Mouse (Mus musculus): ENCODE data around the gene Ltbp3. TPM values are rescaled to one million over a fixed set of nuclear protein-coding genes. Genes with fewer than 3 reads are reported as not detected.

Gene Ltbp3
- polyA plus RNA-seq, 1 experiment from 2014 or later, result 2.6 TPM

DNA sequence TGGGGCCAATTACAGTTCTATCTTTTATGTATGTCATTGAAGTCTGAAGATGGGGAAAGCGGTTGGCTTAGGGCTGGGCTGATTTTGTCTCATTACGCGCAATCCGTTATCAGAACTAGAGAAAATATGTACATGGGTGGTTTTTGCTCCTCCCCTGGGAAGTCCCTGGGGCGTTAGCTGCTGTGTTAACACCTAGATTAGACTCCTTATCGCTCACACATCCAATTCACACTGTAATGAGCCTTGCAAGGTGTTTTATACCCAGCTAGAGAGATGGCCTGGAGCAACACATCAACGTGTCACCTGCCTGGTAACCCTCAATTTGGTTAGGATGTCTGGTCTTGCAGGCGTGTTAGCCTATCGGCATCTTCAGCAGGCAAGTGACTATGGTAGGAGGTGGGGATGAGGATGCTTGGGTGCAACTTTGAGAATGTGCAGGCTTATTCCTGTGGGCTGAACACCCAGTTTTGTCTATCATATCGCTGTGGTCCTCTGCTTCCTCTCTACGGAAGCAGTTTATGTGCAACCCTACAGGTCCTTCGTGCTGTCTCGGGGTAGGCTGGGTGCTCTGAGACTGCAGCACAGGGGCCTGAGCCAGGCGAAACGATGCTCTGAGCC lies 13.6 kb upstream of the Ltbp3 start:
- Histone ChIP-seq H3K9me3 (no peaks in the 10 kb centered on the region), H3K4me3 (peak overlapping the region; percentile 88), H3K27me3 (ENCODE audit: poor library complexity, severe bottlenecking) (peaks cover 17% of the 10 kb centered on the region), H3K36me3 (replicated peaks) (peaks cover 54% of the 10 kb centered on the region), H3K4me1 (peaks cover 76% of the 10 kb centered on the region), H3K27ac (peak overlapping the region; percentile 49)
- WGBS, result 85% methylated on average over 15 of the region's 15 CpGs
- no peak for DNase-seq (ENCODE audit: extremely low spot score, low spot score)

DNA sequence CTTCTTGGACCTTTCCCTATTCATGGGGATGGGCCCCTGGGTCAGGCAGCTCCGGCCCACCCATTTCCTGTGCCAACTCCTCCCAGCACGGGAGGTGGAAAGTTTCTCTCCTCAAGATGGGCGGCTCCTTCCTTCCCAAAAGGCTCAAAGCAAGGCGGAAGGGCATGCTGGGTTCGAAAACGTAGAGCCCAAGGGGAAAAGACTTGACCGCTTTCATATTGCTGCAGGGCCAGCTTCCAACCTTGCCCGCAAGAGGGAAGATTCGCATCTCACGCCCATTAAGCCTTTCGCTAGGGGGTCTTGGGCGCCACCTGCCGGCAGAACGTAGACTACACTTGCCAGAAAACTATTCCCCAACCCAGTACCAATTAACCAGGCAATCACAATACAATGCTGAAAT lies 13.0 kb upstream of the Ltbp3 start:
- H3K4me3 ChIP-seq, result peak overlapping the region; percentile 88
- peak; percentile 89 for DNase-seq (ENCODE audit: extremely low spot score, low spot score)
- 5% methylated on average over 14 of the region's 14 CpGs for WGBS
- peak overlapping the region; percentile 49 for H3K27ac ChIP-seq
- H3K4me1 ChIP-seq, result peaks cover 77% of the 10 kb centered on the region
- no peaks in the 10 kb centered on the region for H3K9me3 ChIP-seq
- H3K27me3 ChIP-seq (ENCODE audit: poor library complexity, severe bottlenecking), result peaks cover 17% of the 10 kb centered on the region
- H3K36me3 ChIP-seq (replicated peaks), result peaks cover 48% of the 10 kb centered on the region

DNA sequence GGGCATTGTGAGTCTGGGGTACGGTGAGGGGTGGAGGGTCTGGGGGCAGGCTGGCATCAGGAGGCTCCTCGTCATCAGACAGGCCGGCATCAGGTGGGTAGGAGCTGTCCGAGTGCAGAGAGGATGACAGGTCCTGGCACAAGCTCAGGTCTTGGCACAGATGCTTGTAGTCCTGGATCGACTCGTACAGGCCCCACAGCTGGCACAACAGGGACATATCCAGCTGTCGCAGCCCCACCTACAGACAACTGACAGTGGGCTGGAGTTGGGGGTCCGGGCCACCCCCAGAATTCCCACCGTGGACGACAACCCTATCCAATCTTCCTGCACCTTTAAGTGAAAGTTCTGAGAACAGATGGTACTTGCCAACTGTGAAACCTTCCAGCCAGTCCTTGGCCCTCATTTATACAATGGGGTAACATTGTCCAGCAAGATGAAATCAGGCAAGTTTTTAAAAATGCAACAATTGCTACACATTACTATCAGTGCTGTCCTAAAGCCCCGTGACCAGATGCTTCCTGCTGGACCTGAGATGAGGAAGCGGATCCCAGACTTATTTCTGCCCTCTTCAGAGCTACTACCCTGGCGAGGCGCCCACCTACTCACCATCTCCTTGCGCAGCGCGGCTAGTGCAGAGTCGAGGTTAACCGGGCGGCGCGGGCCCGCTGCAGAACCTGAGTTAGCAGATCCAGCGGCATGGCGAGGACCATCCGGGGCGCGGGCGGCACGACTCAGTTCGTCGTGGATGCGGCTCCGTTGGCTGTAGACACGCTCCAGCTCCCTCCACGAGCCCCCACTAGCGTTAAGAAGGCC lies 11.9 kb upstream of the Ltbp3 start:
- peaks cover 17% of the 10 kb centered on the region for H3K27me3 ChIP-seq (ENCODE audit: poor library complexity, severe bottlenecking)
- H3K4me1 ChIP-seq, result peaks cover 77% of the 10 kb centered on the region
- H3K4me3 ChIP-seq, result peak overlapping the region; percentile 88
- peak overlapping the region; percentile 98 for H3K27ac ChIP-seq
- no peaks in the 10 kb centered on the region for H3K9me3 ChIP-seq
- WGBS, result 13% methylated on average over 37 of the region's 37 CpGs
- peaks cover 40% of the 10 kb centered on the region for H3K36me3 ChIP-seq (replicated peaks)
- DNase-seq (ENCODE audit: extremely low spot score, low spot score), result no peak

DNA sequence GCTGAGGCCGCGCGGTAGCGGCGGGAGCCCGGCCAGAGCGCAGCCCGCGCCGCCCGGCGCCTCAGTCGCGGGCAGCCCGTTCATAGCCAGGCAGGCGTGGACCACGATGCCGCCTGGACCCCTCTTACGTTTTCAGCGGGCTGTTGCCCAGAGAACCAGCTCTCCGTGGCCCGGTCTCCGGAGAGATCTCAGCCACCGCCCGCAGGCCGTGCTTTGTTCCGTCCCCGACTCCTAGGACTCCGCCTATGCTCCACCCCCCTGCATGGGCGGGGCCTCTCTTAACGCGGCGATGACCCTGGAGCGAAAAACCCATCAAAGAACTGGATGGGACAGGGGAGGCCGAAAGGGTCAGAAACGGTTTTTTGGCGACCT lies 11.3 kb upstream of the Ltbp3 start, which contains the start of gene Fam89b:
Gene Fam89b (minus strand): TSS at position 210 of the 372 bp plus-strand sequence.
- Histone ChIP-seq H3K27ac (peak within 1 kb of the TSS; percentile 98), H3K4me1 (peaks cover 76% of the 10 kb centered on the region), H3K36me3 (replicated peaks) (peaks cover 34% of the 10 kb centered on the region), H3K4me3 (peak within 1 kb of the TSS; percentile 88), H3K9me3 (no peaks in the 10 kb centered on the region), H3K27me3 (ENCODE audit: poor library complexity, severe bottlenecking) (peaks cover 17% of the 10 kb centered on the region)
- WGBS, result under 1% methylated on average over 37 of the region's 37 CpGs
- peak; percentile 85 for DNase-seq (ENCODE audit: extremely low spot score, low spot score)

DNA sequence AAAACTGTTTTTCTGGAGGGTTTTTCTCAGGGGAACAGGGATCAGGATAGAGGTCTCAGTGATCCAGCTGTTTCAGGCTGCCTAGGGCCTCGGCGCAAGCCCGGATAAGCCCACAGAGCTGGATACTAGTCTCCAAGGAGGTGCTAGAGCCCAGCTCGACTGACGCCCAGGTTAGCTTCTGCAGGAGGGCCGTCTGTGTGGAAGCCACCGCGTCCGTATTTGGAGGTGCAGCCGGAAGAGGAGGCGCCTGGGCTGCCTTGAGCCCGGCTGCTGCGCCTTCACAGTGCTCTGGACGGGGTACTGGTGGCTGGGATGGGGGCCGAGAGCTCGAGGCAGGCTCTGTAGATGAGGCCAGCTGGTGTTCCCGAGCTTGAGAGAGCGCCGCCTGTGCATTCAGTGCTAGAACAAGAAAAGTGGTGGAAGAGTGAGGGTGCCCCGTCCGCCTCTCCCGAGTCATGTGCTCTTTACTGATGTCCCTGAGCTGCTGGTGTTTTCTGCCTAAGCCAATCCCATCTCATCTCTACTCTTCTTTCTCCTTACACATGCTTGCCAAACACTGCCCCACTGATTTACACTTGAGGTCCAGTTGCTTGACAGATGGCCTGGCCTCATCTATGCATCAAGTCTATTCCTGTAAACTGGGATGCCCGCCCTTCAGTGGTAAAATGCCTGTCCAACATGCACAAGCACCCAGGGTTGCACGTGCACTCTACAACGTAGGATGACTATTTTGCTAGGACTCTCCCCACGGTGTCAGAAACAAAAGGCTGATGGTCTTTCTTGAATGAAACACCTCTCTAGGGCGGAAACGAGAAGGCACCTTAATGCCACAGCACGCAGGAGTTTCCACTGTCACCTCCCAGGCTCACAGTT lies 10.2 kb upstream of the Ltbp3 start:
- WGBS, result 77% methylated on average over 29 of the region's 29 CpGs
- H3K4me1 ChIP-seq, result peaks cover 65% of the 10 kb centered on the region
- peak overlapping the region; percentile 84 for H3K27ac ChIP-seq
- H3K27me3 ChIP-seq (ENCODE audit: poor library complexity, severe bottlenecking), result peaks cover 17% of the 10 kb centered on the region
- H3K9me3 ChIP-seq, result no peaks in the 10 kb centered on the region
- no peak for DNase-seq (ENCODE audit: extremely low spot score, low spot score)
- peak overlapping the region; percentile 88 for H3K4me3 ChIP-seq
- H3K36me3 ChIP-seq (replicated peaks), result peaks cover 23% of the 10 kb centered on the region

DNA sequence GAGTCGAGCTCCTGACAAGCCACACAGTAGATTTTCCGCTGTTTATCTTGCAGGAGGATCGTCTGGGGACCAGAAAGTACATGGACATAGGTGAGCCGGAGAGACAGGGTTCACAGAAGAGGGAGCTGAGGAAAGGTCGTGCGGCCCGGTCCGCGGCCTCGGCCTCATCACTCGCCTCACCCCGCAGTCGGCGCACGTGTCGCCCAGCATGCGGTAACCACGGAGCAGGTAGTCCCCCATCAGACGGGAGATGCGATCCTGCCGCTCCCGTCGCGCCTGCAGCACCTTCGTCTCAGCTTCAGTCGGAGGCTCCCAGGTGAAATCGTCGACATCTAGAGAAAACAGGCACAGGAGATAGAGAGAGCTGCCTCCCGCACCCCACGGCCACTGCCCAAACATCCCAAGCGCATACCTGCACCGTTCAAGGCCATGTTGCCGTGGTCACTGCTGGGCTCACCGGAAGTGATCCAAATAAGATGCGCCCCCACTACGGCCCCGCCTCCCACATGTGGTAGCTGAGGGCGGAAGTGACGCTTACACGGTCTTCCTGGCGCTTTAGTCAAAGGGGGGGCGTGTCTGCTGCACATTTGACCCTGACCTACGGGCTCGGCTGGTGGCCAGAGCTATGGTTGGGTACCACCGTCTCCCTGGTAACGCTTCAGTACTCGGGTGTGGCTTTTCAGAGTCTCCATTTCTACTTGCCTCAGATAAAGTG lies 9.3 kb upstream of the Ltbp3 start:
- Histone ChIP-seq H3K27me3 (ENCODE audit: poor library complexity, severe bottlenecking) (peaks cover 10% of the 10 kb centered on the region), H3K4me1 (peaks cover 56% of the 10 kb centered on the region), H3K36me3 (replicated peaks) (peaks cover 17% of the 10 kb centered on the region), H3K27ac (peak overlapping the region; percentile 84), H3K9me3 (no peaks in the 10 kb centered on the region), H3K4me3 (peak overlapping the region; percentile 88)
- WGBS, result under 1% methylated on average over 47 of the region's 47 CpGs
- peak; percentile 98 for DNase-seq (ENCODE audit: extremely low spot score, low spot score)

DNA sequence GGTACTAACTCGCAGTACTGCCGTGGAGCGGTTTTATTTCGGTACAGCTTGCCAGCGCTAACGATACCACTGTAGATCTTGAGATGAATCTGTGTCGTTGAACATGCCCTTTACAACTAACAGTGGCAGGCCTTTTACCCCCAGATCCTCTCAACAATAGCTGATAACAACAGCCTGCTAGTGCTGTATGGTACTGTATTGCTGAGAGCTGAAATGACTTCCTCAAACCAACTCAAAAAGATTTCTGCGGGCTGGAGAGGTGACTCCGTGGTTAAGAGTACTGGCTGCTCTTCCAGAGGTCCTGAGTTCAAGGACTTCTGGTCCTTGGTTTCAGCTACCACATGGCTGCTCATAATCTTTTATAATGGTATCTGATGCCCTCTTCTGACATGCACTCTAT lies 6.4 kb upstream of the Ltbp3 start:
- Histone ChIP-seq H3K36me3 (replicated peaks) (peaks cover 9% of the 10 kb centered on the region), H3K27ac (no peak overlapping the region), H3K4me3 (no peak overlapping the region), H3K27me3 (ENCODE audit: poor library complexity, severe bottlenecking) (peaks cover 17% of the 10 kb centered on the region), H3K4me1 (peaks cover 28% of the 10 kb centered on the region), H3K9me3 (no peaks in the 10 kb centered on the region)
- 83% methylated on average over 9 of the region's 9 CpGs for WGBS
- no peak for DNase-seq (ENCODE audit: extremely low spot score, low spot score)

DNA sequence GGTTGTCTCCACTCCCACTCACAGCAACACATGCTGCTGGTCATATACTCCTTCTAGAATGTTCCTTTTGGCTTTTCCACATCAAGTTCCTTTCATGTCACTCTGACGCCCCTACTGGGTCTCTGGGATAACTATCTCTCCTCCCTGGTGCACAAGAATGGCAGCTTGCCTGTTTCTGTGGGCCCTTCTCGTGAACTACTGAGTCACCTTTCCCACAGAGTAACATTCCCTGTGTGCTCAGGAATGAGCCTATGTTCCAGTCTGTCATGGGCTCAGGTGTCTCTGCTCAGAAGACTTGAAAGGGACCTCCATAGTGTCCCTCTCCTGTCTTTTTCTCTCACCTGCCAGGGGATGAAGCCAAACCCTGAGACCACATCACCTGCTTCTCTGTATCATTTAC lies 1.3 kb upstream of the Ltbp3 start:
- peaks cover 68% of the 10 kb centered on the region for H3K27me3 ChIP-seq (ENCODE audit: poor library complexity, severe bottlenecking)
- no peak for DNase-seq (ENCODE audit: extremely low spot score, low spot score)
- H3K27ac ChIP-seq, result no peak overlapping the region
- H3K9me3 ChIP-seq, result no peaks in the 10 kb centered on the region
- no peak overlapping the region for H3K4me3 ChIP-seq
- 57% methylated on average over 2 of the region's 2 CpGs for WGBS
- peaks cover 41% of the 10 kb centered on the region for H3K4me1 ChIP-seq
- H3K36me3 ChIP-seq (replicated peaks), result no peaks in the 10 kb centered on the region

DNA sequence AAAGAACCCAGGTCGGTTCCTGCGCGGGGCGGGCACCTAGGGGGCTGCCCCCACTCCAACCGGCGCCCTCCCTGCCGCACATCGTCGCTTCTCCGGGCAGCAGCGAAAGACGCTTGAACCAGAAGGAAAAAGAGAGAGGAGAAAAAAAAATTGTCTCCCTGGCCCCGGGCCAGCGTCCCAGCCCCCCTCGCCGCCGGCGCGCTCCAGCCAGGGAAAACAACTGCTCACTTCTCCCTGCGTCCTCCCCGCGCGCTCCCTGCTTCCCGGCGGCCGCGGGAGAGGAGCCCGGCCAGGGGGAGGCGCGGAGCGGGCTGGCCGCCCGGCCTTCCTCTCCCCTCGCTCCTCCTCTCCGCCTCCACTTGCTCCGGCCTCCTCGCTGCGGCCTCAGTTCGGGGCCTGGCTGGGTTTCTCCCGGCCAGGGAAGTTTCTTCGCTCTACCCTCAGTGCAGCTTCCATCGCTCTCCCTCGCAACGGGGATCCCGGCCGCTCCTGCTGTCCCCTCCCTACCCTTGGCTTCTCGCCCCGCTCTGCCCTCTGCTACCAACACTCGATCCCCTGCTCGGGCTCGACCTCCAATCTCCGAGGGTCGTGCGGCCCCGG lies 1.0 kb downstream of the Ltbp3 start:
- Histone ChIP-seq H3K27ac (peak overlapping the region; percentile 88), H3K27me3 (ENCODE audit: poor library complexity, severe bottlenecking) (peaks cover 89% of the 10 kb centered on the region), H3K36me3 (replicated peaks) (no peaks in the 10 kb centered on the region), H3K4me3 (peak overlapping the region; percentile 77), H3K9me3 (no peaks in the 10 kb centered on the region), H3K4me1 (peaks cover 60% of the 10 kb centered on the region)
- WGBS, result 1% methylated on average over 54 of the region's 55 CpGs
- peak; percentile 54 for DNase-seq (ENCODE audit: extremely low spot score, low spot score)

DNA sequence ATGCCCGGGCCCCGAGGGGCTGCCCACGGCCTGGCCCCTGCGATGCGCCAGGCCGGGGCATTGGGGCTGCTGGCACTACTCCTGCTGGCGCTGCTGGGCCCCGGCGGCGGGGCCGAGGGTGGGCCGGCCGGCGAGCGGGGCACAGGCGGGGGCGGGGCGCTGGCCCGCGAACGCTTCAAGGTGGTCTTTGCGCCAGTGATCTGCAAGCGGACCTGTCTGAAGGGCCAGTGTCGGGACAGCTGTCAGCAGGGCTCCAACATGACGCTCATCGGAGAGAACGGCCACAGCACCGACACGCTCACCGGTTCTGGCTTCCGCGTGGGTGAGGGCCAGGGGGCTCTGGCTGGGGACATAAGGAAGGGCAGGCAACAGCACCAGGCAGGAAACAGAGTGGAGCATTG lies 1.5 kb downstream of the Ltbp3 start:
- DNase-seq (ENCODE audit: extremely low spot score, low spot score), result peak; percentile 44
- H3K27ac ChIP-seq, result peak overlapping the region; percentile 88
- H3K4me3 ChIP-seq, result peak overlapping the region; percentile 77
- H3K4me1 ChIP-seq, result peaks cover 65% of the 10 kb centered on the region
- no peaks in the 10 kb centered on the region for H3K36me3 ChIP-seq (replicated peaks)
- WGBS, result under 1% methylated on average over 32 of the region's 32 CpGs
- no peaks in the 10 kb centered on the region for H3K9me3 ChIP-seq
- peaks cover 90% of the 10 kb centered on the region for H3K27me3 ChIP-seq (ENCODE audit: poor library complexity, severe bottlenecking)

DNA sequence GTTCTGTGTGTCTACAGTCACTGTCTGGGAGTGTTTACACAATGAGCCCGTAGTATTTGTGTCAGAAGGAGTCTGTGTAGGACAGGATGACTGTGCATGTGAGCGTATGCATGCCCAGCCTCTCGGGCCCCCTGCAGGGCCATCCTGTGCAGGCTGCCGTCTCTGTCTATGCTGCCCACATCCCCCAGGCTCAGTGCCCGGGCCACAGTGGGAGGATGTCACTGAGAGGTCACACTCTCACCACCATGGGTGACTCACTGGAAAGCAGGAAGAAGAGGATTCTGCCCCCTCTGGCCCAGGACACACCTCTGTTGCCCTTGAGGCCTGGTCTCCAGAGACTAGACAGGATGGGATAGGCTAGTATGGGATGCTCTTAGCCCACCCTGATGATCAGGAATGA lies 2.9 kb downstream of the Ltbp3 start:
- Histone ChIP-seq H3K27me3 (ENCODE audit: poor library complexity, severe bottlenecking) (peaks cover 100% of the 10 kb centered on the region), H3K4me3 (no peak overlapping the region), H3K9me3 (no peaks in the 10 kb centered on the region), H3K4me1 (peaks cover 67% of the 10 kb centered on the region), H3K36me3 (replicated peaks) (no peaks in the 10 kb centered on the region), H3K27ac (no peak overlapping the region)
- WGBS, result 70% methylated on average over 5 of the region's 5 CpGs
- DNase-seq (ENCODE audit: extremely low spot score, low spot score), result no peak
